Mouse (Mus musculus) kidney, adult 9 months (tissue): ENCODE results near the gene Meis1.

Experiments
- DNase-seq: peaks from one replicate; pipeline ENCODE4 v3.0.0; 2022

Gene Meis1

DNA sequence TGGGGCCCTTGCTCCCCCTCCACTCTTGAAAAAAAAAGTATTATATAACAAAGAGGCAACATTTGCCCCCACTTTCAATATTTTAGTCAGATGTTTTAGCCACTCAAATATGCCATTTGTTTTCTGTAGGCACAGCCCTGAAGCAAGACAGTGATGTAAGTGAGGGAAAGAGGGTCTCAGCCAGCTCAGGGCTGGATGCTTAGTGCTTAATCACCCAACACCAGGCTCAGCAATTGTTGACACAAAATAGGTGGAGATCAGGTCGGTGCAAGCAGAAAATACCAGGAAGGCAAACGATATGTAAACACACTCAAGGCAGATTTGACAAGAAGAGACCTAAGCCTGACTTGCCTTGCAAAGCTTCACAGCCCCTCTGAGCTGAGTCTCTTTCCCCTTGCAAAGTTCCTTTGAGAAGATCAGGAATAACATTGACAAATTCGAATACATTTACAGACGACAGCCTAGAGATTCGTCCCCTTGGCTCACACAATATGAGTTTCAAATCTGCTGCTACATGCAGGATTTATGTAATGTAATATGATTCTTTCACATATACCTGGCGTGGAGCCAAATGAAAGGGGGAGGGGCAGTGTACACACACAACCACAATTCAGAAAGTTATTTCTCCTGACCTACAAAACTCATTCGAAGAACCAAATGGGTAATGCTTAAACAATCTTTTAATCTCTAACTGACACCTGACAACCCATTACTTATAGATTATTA is 120.7 kb downstream of the Meis1 start:
- DNase-seq = no peak

DNA sequence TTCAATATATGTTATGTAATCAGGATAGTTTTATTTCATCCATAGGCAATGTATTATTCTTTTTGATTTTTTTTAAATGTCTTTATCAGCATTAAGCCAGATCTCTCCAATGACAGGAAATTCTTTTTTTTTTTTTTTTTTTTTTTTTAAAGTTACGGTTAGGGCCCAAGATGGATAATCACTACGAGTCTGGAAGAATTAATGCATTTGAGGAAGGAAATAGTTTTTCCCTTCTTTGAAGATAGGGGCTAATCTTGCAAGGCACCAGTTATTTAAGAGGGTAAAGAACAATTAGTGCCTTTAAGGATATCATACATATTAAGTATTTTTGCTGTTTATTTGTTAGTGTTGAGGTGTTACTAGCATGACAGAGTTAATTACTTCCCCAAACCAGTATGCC is 121.5 kb downstream of the Meis1 start:
- no peak for DNase-seq

DNA sequence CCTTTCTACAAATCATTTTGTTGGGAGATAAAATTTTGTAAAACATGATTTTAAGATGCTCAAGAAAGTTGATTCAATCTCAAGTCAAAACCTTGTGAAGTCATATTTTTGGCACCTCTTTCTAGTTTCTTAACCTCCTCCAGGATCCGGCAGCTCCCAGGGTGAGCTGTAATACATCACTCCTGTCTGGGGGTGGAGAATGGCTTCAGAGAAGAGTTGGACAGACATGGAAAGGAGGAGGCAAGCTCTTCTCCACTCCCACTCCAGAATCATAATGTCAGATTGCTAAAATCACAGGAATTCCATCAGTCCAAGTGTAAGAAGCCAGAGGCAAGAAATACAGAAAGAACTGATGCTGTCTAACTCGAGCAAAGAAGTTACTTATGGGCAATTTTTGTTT is 126.3 kb downstream of the Meis1 start:
- no peak for DNase-seq

DNA sequence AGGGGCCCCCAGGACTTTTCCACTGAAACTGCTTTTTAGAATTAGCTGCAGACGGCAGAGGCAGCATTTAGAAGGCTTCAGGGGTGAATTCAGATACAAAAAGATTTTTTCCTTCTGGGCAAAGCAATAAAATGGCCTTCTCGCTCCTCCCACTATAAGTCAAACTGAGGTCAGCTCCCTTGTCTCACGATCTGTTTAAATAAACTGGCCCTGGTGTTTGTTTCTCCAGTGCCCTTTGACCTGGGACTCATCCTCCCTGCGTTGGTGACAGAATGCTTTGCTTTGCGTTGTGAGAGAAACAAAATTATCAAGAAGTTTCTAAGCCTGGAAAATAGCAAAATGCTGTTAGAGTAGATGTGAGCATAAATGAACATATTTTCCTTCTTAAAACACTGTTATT is 129.6 kb downstream of the Meis1 start:
- no peak for DNase-seq

DNA sequence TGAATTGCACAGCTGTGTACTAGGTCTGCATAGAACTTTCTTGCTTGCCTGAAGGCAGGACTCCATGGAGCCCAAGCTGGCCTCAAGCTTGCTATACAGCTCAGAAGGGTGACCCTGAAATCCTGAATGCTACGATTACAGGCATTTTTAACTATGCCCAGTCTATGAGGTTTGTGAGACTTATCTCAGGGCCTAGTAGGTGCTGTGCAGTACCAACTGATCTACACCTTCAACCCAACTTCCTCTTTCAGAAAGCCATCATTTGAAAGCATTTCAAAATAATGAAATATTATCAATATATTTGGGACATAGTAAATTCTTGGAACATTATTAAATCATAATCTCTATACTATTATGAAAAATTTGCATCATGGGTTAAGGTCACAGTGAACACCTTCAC is 130.1 kb downstream of the Meis1 start:
- no peak for DNase-seq

DNA sequence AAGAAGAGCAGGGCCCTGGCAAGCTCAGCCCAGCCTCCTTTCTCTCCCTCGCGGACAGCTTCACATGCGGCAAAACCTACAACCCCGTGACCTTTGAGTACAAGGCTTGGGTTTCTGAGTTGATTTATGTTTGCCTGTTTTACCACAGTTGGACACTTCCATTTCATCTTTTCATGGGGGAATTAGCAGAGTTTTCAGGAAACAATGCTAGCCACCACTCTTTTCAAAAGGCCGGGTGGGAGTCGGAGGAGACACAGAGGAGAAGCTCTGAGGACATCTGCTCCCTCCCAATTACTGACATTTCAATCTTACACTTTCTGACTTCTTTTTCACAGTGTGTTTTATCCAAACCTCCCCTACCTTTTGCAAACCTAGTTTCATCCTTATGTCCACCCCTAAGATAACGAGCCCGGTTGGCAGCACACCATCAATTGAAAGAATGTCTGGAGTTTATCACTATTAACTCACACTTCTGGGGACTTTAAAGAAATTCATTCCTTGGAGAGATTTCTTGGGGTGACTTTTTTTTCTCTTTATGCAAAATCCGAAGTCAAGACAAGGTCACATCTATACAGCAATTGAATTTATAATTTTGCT is 133.0 kb downstream of the Meis1 start:
- peak; percentile 28 for DNase-seq

DNA sequence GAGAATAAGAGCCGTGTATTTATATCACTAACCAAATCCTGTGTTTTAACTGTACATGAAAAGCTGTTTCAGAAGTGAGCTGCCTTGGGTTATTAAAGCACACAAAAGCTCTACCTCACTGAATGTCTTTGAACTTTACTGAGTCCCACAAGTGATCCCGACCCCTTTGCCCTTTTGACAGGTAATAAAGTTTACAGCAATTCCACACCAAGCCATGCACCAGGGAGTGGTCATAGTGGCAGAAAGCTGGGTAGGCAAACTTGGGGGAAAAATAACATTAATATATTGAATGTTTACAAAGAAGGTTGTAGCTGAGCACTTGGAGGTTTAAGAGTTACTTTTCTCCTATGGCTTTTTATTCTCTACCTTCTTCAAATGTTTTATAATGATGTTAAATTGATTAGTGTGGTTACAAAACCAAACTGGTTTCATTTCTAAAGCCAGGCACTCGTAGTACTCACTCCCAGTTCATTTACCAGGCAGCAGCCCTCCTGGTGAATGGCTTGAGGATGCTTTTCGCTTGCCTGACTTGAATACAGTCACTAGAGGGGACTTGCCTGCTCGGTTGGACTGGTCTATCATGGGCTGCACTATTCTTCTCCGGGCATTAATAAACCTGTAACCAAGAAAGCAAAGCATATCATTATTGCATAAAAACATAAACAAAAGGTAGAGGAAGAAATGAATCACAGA is 133.6 kb downstream of the Meis1 start:
- no peak for DNase-seq

DNA sequence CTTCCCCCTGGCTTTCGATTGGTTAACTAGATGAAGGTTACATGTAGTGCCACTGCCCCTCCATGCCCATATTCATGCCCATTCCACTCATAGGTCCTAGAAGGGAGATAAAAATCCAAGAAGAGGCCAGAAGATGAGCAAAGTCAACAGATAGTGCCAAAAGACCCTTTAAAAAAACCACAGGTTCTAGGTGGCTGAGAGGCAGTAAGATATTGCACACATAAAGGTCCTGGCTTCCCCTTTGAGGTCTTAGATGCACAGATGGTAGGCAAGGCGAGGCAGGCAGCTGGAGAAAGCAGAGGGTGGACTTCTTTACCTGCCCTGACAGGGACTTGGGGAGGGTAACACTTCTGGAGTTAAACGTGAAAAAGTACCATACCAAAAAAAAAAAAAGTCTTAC is 134.8 kb downstream of the Meis1 start:
- DNase-seq = no peak

DNA sequence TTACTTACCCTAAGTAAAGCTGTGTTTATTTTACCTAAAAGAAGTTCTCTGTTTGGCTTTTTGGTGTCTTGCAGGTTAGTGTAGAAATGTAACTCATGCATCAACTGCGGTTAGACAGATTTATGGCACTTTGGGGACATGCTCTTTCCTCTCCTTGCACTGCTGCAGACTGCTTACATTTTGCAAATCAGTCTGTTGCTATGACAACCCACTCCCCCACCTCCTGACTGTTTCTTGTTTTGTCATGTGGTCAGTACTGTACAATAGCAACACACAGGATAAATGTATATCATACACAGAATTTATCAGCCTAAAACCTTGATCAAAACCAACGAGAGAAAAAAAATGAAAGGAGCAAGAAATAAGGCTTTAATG is 135.3 kb downstream of the Meis1 start:
- peak; percentile 20 for DNase-seq

DNA sequence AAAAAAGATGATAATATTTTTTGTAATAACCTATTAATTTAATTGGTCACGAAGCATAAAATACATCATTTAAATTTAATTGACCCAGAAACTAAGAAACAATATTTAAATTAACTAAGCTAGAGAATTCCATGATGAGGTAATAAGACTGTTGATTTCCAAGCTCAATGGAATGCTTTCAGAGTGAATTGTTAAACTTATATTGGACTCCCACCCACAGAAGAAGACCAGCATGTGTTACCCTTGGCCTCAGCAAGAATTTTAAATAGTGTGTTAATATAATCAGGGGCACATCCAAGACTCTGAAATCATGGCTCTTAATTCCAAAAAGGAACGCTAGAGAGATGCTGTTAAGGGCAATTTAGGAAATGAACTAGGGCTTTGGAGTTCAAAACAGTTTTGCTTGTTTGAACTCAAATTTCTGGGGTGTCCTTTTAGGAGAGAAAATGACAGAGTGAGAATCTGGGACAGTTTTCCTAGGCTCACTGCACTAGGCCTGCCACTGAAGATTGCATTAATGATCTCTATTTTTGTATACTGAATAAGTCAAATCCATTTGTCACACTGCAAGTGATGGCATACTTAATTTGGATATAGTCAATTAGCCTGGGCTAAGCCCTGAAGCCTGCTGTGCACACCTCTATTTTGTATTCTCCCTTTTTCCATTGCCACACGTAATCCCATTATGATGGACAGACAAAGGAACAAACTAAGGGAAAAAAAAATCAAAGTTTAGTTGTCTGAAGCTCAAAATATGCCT is 135.9 kb downstream of the Meis1 start:
- DNase-seq = no peak

DNA sequence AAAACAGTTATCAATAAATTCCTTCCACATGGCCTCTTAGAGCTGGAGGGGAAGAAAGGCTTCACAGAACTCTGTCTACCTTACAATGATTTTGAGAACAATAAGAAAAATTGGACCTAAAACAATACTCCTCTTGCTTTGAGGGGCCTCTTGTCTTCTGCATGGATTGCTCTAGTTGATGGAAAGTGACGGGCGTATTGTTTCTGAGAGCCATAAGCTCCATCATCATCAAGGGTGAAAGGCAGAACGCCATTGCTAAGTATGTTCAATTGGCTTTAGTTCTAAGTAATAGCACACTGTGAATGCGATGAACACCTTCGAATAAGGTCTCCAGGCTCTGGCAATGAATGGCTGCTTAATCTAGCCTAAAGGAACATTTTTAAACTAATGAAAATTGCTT is 136.5 kb downstream of the Meis1 start:
- DNase-seq = no peak

DNA sequence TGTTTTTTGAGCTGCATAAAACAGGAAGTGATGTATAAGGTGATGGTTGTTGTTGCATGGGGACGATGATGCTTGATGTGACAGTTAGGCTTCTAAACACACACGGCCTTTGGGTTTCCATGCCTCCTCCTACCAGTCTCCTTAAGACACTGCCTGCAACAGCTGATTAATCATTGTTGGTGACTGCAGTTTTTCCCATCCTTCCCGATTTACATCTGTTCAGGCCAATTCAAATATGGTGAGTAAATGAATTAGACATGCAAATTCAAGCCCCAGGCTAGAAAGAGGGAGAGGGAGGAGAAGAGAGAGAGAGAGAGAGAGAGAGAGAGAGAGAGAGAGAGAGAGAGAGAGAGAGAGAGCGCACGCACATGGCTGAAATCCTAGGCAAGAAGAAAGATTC is 138.0 kb downstream of the Meis1 start:
- DNase-seq = no peak

DNA sequence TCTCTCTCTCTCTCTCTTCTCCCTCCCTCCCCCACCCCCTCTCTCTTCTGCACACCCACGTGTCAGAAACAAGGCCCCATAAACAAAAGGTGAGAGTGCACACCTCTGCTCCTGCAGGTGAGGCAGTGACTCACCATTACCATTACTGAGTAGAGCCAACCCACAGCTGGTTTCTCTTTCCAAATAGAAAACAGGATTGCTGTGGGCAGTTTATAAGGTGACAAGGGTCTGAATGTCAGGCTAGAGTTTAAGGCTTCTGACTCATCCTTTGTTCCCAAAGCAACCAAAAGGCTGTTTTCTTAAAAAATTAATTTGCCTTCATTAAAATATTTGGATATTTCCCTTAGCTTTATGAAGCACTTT is 139.3 kb downstream of the Meis1 start:
- DNase-seq = no peak

DNA sequence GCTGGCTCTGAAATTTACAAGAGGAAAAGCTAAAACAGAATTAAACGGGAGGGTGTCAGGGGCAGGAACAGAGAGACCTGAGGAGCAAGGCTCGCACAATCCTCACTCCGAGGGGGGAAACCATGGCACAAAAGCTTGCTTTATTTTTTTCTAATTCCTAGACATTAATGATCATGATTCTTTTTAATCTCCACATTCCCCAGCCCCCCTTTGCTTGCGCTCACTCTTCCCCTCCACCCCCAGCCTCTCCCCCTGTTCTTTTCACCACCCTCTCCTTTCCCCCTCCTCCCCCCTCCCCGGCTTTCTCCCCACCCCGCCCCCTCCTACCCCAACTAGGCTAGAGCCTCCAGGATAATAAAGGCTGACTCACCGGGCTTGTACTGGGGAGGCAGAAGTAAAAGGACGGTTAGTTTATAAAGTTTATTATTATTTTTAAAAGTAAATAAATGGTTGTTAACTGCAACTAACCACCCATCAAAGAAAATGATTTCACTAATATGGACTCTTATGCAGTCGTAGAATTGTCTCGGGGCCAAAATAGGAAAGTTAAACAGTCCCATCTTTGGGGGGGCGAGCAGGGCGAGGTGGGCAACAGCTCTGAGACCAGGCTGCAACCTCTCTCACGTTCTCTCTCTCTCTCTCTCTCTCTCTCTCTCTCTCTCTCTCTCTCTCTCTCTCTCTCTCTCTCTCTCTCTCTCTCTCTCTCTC is 139.9 kb downstream of the Meis1 start:
- no peak for DNase-seq

DNA sequence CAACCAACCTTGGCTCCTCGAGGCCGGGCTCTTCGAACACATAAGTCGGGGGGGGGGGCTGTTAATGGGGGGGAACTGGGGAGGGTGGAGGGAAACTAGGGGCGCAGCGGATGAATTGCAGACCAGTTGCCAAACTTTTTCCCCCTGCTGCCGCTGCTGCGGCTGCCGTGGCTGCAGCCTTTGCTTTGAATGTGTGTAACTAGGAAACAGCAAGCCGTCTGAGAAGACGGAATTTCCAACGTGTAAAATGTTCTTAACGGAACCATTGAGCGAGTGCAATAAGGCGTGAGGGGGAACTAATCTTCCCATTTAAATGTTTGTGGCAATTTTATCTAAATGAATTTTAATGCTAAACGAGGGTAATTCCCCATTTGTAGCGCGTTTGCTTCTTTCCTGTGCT is 140.8 kb downstream of the Meis1 start:
- peak; percentile 18 for DNase-seq

DNA sequence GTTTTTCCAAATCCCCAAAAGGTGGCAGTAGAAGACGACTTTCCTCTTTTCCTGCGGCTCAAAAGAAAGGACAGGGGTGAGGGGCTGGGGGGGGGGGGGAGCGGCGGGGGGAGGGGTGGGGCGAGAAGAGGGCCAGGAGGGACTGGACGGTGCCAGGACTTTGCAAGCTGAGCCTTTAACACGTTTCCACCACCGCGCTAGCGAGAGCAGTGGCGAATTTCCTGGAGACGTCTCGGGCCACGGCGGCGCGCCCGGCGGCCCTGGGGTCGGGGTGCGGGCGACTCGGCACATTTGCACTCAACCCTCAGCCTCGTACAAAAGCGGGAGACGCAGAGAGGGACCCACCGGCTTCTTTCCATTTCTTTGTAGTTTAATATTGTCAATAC is 141.2 kb downstream of the Meis1 start:
- DNase-seq = peak; percentile 44

DNA sequence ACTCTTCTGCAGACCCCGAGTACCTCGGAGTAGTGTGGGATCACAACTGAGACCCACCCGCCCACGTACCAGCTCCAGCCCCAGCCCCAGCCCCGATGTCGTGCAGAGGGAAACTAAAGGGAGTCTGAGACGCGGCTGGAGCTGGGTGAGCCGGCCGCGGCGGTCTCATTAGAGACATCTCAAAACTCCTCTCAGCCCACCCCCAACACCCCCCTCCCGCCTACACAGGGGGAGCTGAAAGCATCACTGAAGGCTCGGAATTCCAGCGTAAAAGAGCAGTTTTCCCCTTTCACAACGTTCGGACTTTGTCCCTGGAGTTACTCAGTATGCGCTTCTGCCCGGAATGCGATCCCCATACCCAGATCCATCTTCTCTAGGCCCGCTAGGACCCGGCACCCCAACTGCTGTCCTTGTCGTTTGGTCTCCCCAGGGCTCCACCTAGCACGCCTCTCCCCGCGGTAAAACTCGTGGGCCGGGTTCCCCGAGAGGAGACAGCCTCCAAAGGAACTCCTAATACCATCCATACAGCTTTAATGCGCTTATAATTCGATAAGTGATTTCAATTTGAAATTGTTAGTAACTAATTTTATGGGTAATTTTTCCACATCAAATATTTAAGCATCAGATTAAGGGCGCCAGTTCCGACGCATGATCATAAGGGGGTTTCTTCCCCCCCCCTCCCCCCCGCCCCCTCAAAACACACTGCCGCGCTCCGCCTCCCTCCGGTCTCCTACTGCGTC is 141.7 kb downstream of the Meis1 start:
- DNase-seq = peak; percentile 29

DNA sequence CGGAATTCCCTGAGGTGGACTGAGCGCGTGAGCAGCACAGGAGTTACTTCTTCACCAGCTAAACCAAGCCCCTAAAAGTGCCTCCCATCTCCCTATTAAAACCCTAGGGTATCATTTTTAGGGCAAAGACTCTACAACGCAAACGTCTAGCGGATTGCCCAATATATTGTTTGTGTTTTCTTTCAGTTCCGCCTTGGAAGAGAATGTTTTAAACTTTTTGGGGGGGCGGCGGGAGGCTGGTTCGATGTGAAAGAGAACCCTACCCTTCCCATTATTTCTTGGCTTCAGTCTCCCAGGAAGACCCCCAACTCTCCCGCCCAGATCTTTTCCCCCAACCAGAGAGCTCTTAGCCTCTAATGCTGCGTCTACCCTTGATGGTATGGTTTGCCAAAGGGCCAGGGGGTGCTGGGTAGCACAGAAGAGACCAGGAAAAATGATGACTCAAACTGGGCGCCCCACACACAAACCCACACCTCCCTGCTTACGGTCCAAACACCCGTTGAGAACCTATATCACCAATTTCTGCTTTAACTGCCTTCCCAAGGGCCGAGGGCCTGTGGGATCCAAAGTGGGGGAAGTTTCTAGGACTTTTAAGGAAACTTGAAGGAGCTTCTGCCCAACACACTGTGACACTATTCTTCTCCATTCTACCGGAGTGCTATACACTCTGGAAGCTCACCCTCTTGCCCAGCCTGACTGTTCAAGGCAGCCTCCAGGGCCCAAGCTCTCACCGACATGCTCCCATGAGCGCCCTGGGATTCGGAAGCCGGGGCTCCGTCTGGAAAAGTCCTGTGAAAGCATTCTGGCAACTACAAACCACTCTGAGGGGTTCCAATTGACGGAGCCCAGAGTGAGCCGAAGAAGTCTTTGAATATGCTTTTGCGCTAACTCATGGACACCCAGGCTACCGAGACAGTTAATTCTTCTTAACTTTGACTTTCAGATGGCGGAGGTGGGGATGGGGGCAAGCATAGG is 142.6 kb downstream of the Meis1 start:
- no peak for DNase-seq

DNA sequence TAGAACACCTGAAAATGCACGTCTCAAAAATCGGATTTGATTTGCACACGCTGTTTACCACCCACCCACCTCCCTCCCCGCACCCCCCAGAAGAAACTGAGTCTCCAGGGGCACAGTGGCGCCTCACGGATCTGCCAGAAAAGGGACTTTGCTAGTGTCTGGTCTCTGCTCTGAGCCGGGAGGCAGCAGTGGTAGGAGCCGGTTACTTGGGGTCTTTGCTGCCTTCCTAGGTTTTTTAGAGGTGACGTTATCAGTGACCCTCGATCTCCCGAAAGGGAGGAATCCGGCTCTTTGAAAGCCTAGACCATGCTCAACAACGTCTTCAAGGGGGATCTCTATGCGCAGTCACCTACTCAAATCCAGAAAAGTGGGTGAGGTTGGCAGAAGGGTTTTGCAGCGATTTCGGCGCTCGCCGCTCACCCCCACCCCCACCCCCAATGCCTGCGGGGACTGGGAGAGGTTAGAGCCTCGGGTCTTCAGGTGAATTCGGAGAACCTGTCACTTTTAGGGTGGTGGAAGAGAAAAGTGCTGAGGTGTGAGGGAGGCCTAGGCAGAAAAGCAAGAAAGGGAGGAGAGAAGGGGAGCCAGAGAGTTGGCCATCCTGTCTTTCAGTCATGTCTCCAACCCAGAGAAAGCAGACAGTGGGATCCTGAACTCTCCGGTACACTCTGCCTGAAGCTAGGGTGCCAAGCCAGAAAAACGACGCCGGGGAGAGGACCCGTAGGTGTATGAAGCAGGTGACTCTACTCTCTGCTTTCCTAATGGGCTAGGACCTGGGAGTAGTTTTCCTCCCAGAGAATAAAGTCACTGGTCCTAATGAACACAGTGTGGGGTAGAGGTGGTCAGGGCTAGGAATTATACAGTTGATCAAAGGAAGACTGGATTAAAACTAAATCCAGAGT is 143.5 kb downstream of the Meis1 start:
- DNase-seq = no peak
